Mouse (Mus musculus): ENCODE data around the gene Nubpl.

The Nubpl gene

GRCm38 (mm10) chr12:52242712-52243111 lies 145.2 kb downstream of the Nubpl start:
- in situ Hi-C loops (cut with MboI) = no loop called here

GRCm38 (mm10) chr12:52247438-52247837 lies 149.9 kb downstream of the Nubpl start:
- in situ Hi-C loops (cut with MboI) = no loop called here

GRCm38 (mm10) chr12:52248531-52248930 lies 151.0 kb downstream of the Nubpl start:
- in situ Hi-C loops (cut with MboI) = no loop called here

GRCm38 (mm10) chr12:52254089-52254488 lies 156.6 kb downstream of the Nubpl start:
- in situ Hi-C loops (cut with MboI) = no loop called here

GRCm38 (mm10) chr12:52268131-52268530 lies 170.6 kb downstream of the Nubpl start:
- in situ Hi-C loops (cut with MboI) = no loop called here

- in situ Hi-C loops (cut with MboI) = no loop called here
Observed at GRCm38 (mm10) chr12:52272828-52273227, 175.3 kb downstream of the Nubpl start.

GRCm38 (mm10) chr12:52276320-52276719 lies 178.8 kb downstream of the Nubpl start:
- in situ Hi-C loops (cut with MboI) = no loop called here

GRCm38 (mm10) chr12:52281232-52281631 lies 183.7 kb downstream of the Nubpl start:
- in situ Hi-C loops (cut with MboI) = no loop called here

- in situ Hi-C loops (cut with MboI) = no loop called here
Observed at GRCm38 (mm10) chr12:52284471-52284870, 186.9 kb downstream of the Nubpl start.

- in situ Hi-C loops (cut with MboI) = no loop called here
Observed at GRCm38 (mm10) chr12:52286802-52287201, 189.3 kb downstream of the Nubpl start.

GRCm38 (mm10) chr12:52288537-52288936 lies 191.0 kb downstream of the Nubpl start:
- in situ Hi-C loops (cut with MboI) = no loop called here

GRCm38 (mm10) chr12:52288941-52289567 lies 191.5 kb downstream of the Nubpl start:
- in situ Hi-C loops (cut with MboI) = no loop called here

- in situ Hi-C loops (cut with MboI) = no loop called here
Observed at GRCm38 (mm10) chr12:52289594-52289993, 192.1 kb downstream of the Nubpl start.

- in situ Hi-C loops (cut with MboI) = no loop called here
Observed at GRCm38 (mm10) chr12:52293931-52294330, 196.4 kb downstream of the Nubpl start.

GRCm38 (mm10) chr12:52297988-52298387 lies 200.5 kb downstream of the Nubpl start:
- in situ Hi-C loops (cut with MboI) = no loop called here

GRCm38 (mm10) chr12:52298683-52299082 lies 201.1 kb downstream of the Nubpl start:
- in situ Hi-C loops (cut with MboI) = no loop called here

GRCm38 (mm10) chr12:52302961-52303360 lies 205.4 kb downstream of the Nubpl start:
- in situ Hi-C loops (cut with MboI) = no loop called here

GRCm38 (mm10) chr12:52306348-52306747 lies 208.8 kb downstream of the Nubpl start:
- in situ Hi-C loops (cut with MboI) = no loop called here

- in situ Hi-C loops (cut with MboI) = no loop called here
Observed at GRCm38 (mm10) chr12:52307331-52307982, 209.9 kb downstream of the Nubpl start.

- in situ Hi-C loops (cut with MboI) = no loop called here
Observed at GRCm38 (mm10) chr12:52308628-52309027, 211.1 kb downstream of the Nubpl start.

GRCm38 (mm10) chr12:52314818-52315217 lies 217.3 kb downstream of the Nubpl start:
- in situ Hi-C loops (cut with MboI) = no loop called here

- in situ Hi-C loops (cut with MboI) = no loop called here
Observed at GRCm38 (mm10) chr12:52317635-52318034, 220.1 kb downstream of the Nubpl start.

- in situ Hi-C loops (cut with MboI) = no loop called here
Observed at GRCm38 (mm10) chr12:52318426-52318825, 220.9 kb downstream of the Nubpl start.

- in situ Hi-C loops (cut with MboI) = no loop called here
Observed at GRCm38 (mm10) chr12:52319156-52319555, 221.6 kb downstream of the Nubpl start.

Data from mature B cell (primary cell).